Mouse (Mus musculus): ENCODE data around the gene Odf2.

The Odf2 gene

DNA sequence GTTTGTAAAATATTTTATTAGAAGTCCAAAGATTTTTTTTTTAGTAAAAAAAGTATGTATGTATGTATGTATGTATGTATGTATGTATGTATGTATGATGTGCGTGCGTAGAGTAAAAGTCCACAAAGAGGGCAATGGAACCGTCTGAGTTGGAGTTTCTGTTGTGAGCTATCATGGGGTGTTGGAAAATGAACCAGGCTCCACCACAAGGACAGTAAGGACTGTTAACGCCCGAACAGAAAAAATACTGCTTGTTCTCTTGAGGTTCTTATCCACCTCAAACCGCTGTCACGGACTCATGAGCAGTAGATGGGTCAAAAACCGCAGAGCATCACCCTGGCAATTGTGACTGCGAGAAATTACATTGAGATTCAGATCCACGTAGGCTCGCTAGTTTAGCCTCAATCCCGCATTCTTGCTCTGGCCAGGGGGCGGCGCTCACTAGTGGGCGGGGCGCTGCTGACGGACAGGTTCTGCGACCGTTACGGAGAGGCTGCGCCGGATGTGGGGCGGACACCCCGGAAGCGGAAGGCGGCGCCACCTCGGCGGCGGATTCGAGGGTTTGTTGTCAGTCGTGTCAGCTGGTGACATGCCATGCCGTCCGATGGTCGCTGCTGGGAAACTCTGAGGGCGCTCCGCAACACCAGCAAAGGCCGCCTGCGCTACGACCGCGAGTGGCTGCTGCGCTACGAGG, 46.0 kb downstream of the Odf2 start, which contains the start of gene Gle1:
TSS of gene Gle1 (plus strand) at position 521 of the 694 bp plus-strand sequence.
- DNase-seq (ENCODE audit: low spot score), result peak; percentile 93

DNA sequence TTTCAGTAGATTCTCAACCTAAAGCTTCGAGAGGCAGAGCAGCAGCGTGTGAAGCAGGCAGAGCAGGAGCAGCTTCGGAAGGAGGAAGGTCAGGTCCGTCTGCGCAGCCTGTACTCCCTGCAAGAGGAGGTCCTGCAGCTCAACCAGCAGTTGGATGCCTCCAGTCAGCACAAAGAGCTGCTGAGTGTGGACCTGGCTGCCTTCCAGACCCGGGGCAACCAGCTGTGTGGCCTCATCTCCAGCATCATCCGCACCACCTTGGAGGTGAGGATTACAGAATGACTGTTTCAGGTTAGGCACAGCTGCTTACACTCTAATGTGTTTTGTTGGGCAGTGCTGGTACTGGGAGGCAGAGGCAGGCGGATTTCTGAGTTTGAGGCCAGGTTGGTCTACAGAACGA, 51.1 kb downstream of the Odf2 start:
- DNase-seq (ENCODE audit: low spot score), result no peak

DNA sequence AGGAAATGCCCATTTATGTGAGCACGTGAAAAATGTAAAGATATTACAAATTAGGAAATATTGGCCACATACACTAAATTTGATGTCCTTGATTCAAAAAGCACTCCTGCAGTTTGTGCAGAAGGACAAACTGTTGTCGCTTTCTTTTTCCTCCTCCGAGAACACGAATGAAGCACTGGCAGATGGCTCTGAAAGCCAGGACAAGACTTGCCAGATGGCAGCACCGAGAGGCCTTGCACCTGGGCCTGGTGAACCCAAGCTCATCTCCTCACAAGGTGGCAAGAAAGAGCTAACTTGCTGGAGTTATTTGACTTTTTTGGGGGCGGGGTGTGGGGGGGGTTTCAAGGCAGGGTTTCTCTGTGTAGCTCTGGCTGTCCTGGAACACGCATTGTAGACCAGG, 51.8 kb downstream of the Odf2 start:
- no peak for DNase-seq (ENCODE audit: low spot score)

DNA sequence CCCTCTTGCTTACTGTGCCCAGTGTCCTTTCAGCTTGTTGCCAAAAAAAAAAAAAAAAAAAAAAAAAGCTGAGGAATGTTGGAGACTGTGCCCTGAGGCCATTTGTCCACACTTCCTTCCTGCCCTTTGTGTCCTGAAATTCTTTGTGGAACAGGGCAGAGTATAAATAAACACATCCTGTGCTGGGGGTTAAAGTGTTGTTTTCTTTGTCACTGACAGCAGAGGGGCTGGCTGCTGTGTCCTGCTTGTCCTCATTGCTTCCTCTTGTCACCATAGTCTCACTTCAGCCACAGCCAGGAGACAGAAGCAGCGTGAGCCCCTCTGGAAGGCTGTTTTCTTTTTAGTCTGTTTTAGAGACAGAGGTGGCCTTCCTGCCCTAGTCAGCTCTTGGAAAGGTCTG, 55.7 kb downstream of the Odf2 start:
- no peak for DNase-seq (ENCODE audit: low spot score)

DNA sequence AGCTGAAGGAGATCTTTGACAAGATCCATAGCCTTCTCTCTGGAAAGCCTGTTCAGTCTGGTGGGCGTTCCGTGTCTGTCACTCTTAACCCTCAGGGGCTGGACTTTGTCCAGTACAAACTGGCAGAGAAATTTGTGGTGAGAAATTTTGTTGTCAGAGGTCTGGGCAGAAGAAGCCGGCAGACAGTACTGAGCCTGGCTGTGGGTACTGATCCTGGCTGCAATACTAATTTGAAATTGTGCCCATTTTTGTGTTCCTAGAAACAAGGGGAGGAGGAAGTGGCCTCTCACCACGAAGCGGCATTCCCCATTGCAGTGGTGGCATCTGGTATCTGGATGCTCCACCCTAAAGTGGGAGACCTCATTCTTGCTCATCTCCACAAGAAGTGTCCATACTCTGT, 59.9 kb downstream of the Odf2 start:
- DNase-seq (ENCODE audit: low spot score), result no peak

DNA sequence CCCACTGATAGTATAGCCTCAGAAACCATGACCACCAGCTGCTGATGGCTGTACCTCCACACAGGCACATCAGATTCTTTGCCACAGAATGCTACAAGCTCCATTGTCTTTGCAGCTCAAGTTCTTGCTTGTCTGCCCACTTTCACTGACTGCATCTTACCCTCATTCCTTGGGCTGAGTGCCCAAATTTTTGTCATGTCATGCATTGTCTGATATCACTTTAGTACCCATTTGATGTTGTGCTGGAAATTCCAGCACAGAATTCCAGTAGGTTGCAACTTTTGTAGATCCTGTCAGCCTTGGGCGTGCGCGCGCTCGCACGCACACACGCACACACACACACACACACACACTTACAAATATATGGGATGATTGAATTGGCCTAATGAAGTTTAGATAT, 72.2 kb downstream of the Odf2 start:
- DNase-seq (ENCODE audit: low spot score), result no peak

DNA sequence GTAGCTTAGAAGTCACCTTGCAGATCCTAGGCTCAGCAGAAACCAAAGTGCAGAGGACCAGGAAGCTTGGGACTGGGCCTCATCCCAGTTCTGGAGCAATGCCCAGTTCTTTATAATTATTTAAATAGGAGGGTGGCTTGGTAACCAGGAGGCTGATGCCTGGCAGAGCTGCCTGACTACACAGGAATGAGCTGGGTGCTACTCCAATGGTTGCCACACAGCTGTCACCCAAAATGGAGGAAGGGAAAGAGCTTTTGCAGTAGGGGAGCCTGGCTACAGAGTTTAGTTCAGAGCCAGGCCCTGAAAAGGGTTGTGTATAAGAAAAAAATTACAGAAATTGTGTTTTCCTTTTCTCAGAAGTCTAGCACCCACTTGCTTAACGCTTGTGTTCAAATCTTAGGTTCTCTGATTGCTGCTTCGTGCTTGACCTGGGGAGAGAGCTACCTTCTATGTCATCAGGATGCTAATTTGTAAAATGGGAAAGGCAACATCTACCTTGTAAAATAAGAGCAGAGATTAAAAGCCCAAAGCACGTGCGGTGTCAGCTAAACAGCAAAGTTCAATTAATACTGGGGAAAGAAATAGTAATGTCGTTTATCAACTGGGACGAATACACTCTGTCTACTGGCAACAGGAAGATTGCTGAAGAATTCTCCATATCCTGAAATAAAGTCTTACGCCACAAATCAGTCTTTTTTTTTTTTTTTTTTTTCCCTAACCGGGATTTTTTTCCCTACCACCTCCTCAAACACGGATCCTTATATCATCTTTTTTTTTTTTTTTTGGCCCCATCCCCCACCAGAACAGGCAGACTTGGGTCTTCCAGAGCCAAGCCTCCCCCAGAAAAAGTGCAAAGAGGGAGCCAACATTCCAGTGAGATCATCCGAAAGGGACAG, 75.6 kb downstream of the Odf2 start:
- DNase-seq (ENCODE audit: low spot score), result no peak

DNA sequence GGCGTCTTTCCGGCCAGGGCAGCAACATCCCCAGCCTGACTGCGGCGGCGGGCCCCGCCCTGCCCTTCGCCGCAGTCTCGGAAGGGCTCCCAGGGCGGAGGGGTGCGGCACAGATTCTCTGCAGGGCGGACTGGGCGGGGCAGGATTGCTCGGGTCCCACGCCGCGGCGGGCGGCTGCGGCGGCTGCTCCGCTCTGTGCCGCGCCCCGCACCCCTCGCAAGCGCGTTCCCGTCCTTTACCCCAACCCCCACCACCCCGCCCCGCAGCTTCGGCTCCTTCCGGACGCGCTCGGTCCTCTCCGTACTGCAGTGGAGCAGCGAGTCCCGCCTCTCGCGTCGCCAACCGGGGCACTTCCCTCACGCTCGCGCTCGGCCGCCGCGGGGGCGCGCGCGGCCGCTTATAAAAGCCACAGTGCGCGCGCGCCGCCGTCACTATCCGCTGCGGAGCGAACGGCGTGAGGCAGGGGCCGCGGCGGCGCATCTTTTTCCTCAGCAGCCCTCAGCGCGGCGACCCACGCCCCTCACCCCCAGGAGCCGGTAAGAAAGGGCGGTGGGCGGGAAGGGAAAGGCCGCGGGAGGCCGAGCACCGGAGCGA, 76.3 kb downstream of the Odf2 start, which contains the start of gene Sptan1:
TSS of gene Sptan1 (plus strand) at position 311 of the 594 bp plus-strand sequence.
- peak; percentile 94 for DNase-seq (ENCODE audit: low spot score)

DNA sequence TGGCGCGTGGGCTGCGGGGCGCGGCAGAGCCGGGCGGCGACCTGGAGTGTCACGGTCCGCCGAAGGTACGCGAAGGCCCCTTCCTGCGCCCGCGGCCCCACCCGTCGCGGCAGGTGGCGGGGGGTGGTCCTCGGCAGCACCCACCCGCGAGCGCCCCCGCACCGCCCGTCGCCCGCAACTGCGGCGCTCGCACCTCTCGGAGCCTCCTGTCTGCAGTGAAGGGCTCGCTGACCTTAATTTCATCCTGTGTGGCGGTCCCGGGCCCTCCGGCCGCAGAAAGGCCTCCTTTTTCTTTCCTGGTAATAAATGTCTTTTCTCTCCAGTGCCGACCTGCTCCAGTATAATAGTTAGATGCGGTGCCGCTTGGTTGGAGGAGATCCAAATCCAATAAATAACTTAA, 76.9 kb downstream of the Odf2 start:
- DNase-seq (ENCODE audit: low spot score), result no peak

DNA sequence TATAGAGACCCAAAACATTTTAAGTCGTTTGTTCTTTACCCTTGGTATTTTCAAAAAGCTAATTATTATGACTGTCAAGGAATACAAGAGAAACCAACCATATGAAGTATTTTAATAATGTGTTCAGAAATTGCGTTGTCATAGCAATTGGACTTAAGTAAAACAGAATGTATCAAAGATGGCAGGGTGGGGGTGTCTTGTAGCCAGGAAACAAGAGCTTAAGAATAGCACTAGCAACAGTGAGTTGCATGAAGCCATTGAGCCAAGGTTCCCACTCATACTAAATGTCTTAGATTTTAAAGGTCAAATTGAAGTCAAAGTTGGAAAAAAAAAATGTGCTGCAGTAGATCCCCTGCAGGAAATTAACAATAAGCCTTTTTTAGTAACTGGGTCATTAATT, 77.8 kb downstream of the Odf2 start:
- no peak for DNase-seq (ENCODE audit: low spot score)

DNA sequence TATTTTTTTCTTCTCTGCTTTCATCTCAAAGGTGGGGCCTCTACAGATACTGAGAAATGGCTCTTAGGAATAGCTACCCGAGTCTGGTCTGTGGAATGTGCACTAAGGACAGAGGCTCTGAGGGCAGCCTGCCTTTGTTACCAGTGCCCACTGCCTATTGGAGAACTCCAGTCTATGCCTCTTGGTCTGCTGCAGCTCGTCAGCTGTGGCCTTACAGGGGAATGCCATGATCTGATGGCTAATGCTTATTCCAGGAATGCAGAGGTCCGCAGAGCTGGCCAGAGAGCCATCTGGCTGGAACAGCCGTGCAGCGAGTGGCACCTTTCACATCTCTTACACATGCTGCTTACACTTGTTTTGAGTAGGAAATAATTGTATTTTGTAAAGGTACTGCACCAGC, 78.7 kb downstream of the Odf2 start:
- no peak for DNase-seq (ENCODE audit: low spot score)

DNA sequence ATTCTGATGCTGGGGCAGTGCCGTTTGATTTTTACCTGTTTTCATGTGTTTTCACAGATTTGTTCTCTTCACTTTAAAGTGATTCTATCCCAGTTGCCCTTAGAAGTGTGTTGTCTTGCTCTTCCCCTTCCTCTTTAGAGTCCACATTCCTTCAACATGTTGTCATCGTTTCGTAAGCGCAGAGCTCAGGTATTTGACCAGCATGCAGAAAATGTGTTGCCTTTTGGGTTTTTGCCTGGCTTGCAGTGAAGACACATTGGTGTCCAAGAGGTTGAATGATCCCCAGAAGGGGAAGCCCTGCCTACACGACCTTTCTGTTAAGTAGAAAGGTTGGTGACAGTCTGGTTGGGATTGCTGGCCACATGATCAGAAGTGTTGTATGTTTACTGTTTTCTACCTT, 79.6 kb downstream of the Odf2 start:
- no peak for DNase-seq (ENCODE audit: low spot score)

DNA sequence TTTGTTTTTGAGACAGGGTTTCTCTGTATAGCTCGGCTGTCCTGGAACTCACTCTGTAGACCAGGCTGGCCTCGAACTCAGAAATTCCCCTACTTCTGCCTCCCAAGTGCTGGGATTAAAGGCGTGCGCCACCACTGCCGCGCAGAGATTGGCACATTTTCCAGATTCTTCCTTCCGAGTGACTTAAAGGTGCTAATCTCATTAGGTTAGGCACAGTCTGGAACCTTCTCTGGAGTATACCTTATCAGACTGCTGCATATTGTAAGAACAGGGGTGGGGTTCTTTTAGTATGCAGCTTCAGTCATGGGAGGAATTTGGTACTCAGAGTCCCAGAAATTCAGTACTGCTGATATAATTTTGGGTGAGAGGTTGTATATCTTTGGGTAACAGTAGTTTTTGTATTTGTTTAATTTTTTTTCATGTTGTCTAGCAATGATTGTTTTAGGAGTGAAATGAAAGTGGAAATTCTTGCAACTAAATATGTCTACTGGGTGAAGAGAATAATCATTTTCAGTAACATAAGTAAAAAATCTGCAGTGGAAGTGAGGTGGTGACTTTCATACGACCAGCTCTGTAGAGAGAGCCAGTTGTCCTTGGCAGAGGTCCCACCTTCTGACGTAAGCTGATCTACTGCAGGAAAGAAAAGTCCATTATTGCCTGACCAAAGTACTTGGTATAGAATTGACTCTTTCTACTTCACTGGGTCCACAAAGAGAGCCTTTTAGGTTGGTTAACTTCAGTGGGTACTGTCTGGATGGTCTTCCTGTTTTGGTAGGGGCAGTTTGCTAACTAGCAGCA, 83.0 kb downstream of the Odf2 start:
- DNase-seq (ENCODE audit: low spot score), result peak; percentile 17

DNA sequence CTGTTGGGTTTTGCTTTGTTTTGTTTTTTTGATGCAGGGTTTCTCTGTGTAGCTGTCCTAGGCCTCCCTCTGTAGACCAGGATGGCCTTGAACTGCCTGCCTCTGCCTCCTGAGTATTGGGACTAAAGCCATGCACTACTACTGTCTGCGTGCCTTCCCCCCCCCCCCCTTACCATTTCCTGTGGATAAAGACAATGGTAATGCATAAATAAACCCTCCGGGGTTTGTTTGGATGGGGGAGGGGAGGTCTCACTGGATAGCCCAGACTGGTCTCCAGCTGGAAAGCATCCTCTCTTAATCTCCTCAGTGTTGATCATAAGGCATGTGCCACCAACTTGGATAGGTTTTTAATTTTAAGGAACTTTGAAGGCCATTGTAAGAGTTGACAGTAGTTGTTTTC, 84.5 kb downstream of the Odf2 start:
- DNase-seq (ENCODE audit: low spot score), result no peak

DNA sequence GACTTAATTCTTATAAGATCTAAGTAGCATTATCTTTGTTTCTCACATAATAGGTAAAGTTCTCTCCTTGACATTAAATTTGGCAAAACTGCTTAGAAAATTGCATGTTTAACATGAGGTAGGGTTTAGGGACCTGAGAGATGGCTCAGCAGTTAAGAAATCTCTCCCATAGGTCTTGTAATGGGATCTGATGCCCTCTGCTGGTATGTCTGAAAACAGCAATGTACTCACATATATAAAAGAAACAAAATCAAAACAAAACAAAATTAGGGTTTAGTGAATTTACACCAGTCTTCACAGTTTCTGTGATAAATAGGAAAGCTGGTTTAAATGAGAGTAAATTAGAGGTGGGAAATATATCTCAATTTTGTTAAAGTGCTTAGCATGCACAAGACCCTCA, 88.3 kb downstream of the Odf2 start:
- DNase-seq (ENCODE audit: low spot score), result no peak

DNA sequence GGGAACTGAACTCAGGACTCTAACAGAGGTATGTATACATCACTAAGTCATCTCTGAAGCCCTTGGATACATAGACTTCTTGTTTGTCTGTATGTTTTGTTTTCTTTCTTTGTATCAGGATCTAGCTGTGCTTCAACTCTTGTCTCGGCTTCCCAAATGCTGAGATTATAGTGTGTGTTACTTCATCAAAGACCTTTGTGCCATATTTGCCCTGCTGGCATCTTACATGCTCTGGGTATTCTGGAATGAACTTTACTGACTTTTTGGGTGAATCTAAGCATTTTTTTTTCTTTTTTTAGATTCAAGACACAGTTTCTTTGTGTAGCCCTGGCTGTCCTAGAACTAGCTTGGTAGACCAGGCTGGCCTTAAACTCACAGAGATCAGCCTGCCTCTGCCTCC, 91.6 kb downstream of the Odf2 start:
- no peak for DNase-seq (ENCODE audit: low spot score)
